Mouse (Mus musculus) adrenal gland, postnatal 36 days (tissue): ENCODE data around the gene Capn13. TPM values are rescaled to one million over a fixed set of nuclear protein-coding genes. Genes with fewer than 3 reads are reported as not detected.
A peak's percentile ranks its signal among the peaks of the same experiment; 100 is the strongest.

Experiments
- DNase-seq, 2 experiments: peaks; one replicate each; pipeline ENCODE4 v3.0.0; 2021; ENCODE audit warnings: mixed read lengths in 1 of 2
- long read RNA-seq, 2 experiments: library from polyadenylated mRNA; stranded (forward); transcript quantifications; one replicate each; pipeline ENCODE4 v2.0.0; 2021; ENCODE audit warnings: borderline sequencing depth in 2 of 2
- total RNA-seq, 2 experiments: library from RNA; stranded (reverse); gene quantifications; 2 replicates each; pipeline ENCODE4 v1.2.3; 2021

Gene Capn13
- total RNA-seq, result not detected
- long read RNA-seq, experiment 1, result 0 reads
- long read RNA-seq, experiment 2, result 0 reads

DNA sequence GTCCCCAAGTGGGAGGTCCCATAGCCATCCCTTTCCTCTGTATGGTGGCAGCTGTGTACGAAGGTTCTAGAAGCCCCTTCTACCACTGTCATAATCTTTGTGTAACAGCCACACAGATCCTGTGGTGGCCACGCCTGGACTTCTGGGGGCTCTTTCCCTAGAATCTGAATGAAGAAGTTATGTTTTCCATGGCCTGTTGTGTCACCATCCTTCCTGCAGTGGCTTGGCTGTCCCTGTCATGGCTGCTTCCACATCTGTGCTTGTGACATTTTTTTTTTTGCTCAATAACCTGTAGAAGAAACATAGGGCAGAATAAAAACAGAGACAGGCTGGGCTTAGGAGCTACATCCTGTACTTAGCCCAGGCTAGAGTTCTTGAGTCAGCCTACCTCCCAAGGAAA, at the start of gene Capn13:
TSS of gene Capn13 (minus strand) at position 5 of the 400 bp plus-strand sequence.
- DNase-seq, result no peak

DNA sequence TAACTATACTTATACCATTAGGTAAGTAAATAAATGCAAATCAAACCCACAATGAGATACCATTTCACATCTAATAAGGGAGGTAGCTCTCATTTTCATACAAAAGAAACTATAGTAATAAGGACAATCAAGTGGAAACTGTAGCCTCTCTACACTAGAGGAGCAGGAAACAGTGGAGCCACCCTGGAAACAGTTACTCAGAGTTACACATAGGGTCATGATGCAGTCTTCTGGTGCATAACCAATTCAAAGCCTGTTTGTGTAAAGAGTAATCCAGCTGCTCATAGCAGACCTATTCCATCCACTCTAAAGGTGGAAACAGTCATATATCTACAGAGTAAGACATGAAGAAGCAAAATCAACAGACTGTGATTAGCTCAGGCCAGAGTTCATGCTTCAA, 48.4 kb upstream of the Capn13 start:
- DNase-seq, result no peak

DNA sequence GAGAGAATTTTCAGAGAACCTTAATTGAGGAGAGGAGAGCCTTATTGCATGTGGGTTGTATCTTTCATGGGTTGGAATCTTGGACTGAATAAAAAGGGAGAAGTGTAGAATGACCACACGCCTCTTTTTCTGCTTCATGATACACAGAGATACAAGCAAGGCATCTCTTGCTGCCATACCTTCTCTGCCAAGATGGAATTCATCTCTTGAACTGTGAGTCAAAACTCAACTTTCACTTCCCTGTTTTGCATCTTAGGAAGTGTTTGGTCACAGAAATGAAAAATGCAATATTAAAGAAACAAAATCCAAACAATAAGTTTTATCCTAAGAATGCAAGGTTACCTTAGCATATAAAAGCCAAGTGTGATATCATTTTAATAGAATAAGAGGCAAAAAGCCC, 40.1 kb upstream of the Capn13 start:
- DNase-seq, result no peak

DNA sequence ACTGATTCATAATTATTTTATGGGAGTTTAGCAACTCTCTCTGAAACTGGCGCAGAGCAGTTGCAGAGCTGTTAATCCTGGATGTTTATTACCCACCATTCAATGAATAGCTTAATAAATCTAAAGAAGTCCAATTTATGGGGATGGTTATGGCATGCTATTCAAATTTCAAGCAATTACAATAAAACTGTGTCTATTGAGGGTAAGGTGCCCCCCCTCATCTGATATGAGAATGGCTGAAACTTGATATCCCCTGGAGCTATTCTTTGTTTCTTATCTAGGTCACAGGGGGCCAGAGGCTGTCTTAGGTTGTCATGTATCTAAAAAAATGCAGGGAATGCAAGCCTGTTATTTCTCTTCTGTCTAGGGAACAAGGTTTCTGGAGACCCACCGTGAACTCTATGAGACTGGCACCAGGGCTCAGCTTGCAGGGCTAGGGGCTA, 31.9 kb upstream of the Capn13 start:
- DNase-seq, result no peak

DNA sequence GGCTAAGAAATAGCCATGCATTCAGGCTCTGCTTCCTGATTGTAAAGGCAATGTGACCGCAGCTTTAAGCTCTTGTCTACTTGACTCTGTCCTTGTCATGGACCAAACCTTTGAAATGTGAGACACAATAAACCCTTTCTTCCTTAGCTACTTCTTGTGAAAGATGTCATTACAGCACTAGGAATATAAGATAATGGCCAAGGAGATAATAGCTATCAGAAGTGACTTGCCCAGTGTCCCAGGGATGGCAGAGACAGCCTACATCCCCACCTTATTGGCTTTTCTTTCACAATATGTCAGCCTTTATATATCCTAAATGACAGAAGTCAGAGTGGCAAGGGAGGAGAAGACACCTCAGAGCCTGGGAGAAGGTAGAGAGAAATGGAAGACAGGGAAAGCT, 31.4 kb upstream of the Capn13 start:
- DNase-seq, result no peak

DNA sequence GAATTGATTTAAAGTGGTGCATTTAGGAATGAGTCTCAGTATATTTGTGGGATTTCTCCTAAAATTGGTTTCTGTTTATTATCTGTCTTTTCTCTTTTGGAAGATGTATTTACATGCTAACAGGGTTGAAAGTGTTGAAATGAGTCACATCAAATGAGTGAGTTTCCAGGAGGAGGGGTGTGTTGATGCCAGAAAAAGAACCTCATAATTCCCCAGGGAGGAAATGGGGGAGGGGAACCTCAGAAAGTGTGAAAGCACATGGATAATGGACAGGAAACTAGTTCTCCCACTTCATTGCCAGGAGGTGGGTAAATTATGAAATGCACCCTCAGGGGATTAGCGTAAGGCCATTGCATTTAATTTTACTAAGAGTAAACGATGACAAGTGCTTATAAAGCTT, 16.7 kb upstream of the Capn13 start:
- DNase-seq, result peak in 1 of 2 experiments; percentile 5

DNA sequence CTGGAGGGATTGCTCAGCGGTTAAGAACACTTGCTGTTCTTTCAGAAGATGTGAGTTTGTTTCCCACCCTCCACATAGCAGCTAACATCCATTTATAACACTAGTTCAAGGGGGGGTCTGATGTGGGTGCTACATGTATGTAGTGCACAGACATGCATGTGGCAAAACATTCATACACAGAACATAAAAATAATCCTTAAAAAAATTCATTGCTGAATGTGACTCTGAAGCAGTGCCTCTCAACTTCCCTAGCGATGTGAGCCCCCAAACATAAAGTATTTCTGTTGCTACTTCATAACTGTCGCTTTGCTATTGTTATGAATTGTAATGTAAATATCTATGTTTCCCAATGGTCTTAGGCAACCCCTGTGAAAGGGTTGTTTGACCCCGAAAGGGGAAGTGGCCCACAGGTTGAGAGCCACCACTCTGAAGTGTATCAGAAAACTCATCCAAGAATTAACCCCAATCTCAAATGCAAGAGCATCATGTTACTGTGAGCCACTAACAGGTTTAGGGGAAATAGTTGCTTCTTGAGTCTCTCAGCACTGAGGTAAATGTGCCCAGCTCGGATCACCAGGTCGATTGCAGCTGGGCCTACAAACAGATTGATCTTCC, 15.6 kb upstream of the Capn13 start:
- no peak for DNase-seq

DNA sequence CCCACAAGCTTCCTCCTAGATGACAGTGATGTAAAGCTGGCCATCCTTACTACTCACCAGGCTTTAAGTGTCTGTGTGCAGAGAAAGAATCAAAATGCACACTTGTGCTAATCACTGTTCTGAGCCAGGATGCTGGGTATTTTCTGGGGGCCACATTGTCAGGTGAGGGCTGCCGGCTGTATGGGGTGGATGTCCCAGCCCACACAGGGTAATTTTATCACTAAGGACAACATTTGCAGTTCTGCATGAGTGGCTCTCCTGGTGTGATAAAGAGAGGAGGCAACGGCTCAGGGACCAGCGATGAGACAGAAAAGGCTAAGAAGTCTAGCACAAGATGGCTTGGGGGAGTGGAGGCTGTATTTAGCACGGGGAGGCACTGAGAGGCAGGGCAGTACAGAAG, 11.2 kb upstream of the Capn13 start:
- DNase-seq, result no peak

DNA sequence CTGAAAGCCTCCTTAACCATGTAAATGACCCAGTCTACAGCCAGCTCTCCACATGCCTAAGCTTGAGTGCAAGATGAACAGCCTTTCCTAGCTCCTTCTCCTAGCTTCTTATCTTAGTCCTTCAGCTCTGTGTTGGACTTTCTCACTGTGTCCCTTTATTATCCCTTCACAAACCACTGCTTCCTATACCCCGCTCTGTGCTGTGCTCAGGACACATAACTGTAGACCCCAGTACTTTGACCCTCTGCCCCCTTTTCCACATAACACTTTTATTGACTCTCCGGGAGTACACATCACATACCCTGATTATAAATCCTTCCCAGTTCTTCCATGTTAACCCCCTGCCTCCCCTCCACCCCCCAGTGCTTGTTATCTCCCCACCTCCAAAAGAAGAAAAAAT, 606 bp upstream of the Capn13 start:
- no peak for DNase-seq

DNA sequence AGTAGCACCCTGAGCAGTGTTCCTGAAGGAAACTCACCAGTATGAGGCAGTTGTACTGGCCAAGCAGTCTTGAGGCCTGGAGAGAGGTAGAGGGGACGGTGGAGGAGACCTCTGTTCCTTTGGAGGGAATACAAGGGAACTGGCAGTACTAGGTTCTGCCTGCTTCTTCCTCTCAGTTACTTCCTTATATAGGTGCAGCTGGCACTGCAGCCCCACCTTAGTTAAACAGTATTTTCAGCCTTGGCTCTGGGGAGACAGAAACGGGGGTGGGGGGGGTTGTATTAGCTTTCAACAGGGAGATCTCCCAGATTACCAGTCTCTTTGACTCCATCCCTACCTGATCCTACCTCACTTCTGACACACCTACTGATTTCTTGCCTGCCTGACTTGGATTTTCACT, 1.5 kb downstream of the Capn13 start:
- DNase-seq, result no peak

DNA sequence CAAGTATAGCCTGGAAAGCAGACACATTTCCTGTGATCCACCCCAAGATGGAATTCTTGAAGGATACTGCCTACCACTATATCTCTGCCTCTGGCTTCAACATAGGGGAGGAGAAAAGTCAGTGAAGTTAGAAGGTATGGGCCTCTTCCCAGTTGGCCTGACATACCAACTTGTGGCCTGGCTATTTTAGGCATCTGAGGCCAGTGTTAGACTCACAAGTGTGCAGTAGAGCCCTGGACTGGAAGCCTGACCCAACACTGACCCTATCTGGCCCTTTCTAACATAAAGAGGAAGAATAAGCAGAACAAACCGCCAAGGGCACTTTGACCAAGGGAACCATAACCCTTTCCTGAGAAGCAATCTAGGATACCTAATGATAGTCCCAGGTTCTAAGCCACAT, 7.3 kb downstream of the Capn13 start:
- DNase-seq, result no peak

DNA sequence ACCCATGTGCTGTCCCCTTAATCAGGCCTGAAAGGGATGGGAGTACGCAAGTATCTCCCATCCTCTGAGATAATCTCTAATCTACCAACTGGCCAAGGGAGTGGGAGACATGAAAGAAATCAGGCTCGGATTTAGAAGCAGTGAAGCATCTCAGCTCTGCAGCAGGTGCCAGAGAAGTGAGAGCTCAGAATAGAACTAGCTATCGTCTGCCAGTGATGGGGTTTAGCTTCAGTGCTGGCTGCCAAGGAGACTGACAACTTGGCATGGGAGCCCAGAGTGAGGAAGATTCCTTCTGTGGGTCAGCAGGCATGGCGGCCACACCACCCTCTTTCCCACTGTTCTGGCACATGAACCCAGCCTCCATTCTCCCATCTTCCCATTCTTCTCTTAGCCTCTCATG, 8.9 kb downstream of the Capn13 start:
- no peak for DNase-seq

DNA sequence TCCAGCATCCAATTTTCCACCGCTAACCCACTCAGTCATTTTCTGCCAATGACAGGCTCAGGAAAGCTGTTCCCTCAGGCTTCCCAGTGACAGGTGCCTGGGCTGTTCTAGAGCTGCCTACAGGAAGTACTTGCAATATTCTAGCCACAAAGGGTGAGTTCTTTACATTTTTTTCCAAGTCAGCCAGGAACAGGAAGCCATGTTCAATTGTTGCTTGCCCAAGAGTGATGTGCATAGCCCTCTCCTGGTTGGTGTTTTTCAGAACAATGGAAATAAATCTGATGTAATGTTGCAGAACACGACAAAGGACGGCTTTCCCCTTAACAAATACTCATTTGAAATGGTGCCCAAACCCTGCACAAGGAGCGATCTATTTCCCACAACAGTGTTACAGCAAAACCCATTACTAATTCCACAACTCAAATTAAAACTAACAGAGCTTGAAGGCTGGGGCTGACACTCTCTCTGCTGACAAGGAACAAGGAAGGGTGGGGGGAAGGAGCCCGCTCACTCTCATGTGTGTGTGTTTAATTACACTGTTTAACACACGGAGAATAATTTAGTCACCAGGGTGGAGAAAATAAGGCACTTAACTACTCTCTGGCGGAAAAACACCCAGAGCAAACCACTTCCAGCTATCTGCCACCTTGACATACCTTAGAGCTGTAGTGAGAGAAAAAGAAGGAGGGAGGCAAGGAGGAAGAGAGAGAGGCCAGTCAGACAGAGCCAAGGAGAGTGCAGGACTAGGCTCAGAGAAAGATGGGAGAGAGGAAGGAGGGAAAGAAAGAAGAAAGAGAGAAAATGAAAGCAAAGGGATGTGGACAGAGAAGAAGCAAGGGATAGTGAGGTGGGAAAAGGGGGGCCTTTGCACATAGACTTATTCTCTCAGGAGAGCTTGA, 10.2 kb downstream of the Capn13 start:
- DNase-seq, result no peak

DNA sequence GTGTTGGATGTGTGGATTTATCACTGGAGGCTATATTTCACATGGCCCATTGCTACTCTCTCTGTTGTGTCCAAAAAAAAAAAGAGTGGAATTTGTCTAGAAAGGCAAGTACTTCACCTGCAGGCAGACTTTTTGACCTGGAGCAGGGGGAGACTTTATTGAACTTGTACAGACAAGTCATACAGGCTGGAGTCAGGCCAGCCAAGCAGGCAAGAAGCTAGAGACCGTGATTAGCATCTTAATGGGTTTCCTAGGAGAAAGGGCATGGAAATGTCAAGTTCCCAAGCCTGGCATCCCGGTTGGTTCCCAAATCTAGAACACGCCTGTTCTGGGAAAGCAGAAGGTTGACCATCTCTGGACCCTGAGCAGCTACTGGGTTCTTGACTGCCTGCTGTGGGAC, 11.3 kb downstream of the Capn13 start:
- no peak for DNase-seq

DNA sequence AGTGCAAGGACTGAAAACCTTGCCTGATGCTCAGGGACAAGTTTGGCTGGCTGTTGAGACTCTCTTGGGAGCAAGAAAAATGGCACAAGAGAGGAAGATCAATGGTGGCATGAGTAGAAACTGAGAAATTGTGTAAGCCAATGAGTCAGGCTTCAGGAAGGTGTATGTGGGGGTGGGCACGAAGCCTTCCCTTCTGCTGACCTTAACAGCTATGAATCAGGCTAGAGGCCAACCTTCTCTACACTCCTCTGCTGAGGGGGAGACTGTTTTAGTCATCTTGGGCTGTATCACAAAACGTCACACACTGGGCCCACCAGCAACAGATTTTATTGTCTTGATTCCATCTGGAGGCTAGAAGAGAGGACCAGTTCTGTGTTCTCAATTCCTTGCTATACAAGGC, 14.1 kb downstream of the Capn13 start:
- DNase-seq, result peak; percentile 6 to 21

DNA sequence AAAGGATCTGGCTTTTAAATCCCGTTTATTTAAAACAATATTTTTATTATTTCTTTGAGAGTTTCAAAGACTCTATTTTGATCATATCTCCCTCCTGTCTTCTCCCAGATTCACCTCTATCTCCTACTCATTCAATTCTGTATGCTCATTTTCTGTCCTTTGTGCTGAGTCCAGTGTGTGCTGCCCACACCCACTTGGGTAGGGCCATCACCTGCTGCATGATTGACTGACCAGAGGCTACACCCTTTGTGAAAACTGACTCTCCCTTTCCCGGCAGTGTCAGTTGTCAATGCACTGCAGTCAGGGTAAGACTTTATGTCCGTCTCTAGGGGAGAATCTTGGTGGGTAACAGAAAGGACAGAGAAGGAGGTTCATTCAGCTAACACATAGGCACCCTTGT, 14.7 kb downstream of the Capn13 start:
- no peak for DNase-seq

DNA sequence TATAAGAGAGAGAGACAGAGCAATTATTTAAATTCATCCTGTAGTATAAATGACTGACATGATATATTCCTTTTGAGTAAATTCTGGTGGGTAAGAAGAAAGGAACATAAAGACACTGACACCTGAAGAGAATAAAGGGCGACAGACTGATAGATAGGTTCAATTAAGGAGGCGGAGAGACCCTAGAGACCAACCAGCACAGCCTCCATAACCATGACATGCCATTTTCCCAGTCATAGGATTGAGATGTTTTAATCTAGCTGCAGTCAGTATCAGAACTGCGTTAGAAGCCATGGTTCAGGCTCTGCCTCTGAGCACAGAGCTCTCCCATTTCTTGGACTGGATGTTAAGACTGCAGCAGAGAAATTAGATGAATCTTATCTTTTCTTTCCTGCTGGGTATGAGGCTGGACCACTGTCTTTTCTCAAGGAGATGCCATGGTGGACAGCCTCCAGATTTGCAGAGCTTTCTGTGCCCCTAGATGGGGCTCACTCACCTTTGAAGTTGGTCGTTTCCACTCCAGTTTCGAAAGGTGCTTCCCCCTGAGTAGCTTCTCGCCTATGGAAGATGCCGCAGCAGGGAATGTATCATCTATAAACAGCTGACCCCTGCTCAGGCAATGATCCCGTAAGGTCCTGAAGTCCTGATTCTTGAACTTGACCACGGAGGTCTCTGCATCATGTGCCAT, 18.2 kb downstream of the Capn13 start:
- no peak for DNase-seq

DNA sequence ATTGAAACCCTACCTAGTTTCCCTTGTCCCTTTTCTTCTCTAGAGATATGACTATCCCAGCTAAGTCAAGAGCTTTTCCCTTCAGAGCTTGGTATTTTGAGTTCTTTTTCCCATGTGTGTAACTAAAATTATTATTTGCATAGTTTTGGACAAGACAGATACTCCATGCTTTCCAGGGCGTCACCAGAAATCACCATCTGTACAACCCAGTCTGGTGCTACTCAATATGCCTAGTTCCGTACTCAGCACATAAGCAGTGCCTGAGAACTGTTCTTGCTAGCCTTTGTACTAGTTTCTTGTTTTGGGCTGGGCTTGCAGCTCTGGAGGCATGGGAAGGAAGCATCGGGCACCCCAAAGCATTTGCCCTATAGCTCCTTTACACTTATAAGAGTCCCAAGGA, 19.0 kb downstream of the Capn13 start:
- no peak for DNase-seq

DNA sequence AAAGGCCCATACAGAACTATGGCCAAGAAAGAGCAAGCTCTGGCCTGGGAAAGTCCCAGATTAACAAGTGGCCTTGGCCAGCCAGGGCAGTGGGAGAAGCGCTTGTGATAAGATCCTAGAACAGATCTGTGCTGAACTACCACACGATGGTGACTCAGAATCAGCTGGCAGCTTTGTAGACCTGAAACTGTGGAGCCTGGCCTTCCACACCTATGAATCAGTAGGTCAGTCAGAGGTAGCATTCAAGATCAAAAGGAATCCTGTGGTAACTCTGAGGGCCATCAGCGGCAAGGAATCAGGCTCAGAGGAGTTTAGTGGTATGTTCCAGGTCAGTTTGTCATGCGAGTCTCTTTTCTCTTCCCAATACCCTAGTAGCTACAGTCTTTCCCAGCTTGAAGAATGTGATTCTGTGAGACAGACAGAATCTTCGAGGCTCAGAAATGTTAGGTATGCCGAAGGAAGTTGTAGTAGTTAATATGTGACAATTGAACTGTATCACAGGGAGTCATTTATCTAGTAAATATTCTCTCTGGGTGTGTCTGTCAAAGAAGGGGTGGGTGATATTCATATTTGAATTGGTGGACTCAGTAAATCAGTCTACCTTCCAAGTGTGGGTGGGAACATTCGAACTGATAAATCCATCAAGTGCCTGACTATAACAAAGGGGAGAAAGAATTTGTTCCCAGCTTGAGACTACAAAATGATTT, 22.7 kb downstream of the Capn13 start:
- DNase-seq, result peak; percentile 77 to 78

DNA sequence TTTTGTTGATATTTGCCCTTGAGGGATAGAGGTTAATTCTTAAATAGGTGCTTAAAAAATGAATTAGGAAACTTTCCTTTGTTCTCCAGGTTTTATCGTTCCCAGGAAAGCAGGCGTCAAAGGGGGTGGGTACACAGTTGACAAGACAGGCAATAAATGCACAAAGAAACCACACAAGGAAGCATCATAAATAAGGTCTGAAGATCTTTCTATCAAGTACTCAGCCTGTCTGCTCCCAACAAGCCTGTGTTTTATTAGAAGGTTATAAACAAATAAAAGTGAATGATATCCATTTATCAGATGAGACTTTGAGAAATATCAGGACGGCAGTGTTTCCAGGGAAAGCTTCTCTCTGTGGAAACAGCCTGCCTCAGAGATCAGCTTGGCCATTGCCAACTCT, 33.3 kb downstream of the Capn13 start:
- DNase-seq, result no peak

DNA sequence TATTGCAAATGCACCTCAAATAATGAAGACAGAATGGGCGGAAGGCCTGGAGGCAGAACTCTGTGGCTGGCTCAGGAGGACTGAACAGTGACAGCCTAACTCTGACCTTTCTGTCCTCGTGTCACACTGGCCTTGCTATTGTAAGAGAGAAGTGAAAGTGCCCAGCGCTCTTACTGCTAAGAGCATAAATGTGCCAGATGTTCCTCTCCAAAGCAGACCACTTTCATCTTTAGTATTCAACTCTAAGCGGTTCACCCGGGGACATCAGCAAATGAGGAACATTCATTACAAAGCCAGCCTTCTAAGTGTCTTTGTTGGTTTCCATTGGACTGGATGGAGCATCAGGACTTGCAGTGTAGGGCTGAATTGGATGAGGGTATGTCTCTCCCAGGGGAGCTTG, 39.6 kb downstream of the Capn13 start:
- no peak for DNase-seq

DNA sequence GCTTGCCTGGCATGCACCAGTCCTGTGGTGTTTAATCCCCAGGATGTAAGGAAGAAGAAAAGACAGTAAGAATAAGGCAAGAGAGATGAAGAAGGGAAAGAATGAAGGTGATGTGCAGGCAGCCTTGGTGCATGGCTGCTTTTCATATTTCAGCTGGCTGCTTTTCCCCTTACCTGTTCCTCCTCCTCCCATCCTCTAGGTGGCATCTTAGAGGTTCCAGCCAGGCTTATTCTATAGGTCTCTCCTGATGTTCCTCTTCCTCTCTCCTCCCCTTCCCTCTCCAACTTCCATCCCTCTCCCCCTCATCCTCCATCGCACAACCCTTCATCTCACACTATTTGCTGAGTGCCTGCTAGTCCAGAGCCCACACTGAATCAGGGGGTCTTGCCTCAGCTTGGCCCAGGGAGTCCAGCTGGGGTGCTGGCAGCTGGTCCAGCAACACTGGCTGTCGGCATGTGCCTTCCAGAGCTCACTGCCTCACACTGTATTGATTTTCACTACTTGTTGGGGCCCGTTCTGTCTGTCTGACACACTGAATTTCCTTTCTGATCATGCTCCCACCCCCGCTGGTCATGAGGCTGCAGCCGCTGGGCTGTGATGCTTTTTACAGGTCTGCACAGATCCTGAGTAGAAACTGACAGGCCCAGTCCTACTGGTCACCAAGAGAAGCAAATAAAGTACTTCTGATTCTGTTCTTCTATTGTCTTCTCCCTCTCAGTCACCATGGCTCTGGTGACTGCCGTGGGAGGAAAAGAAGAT, 56.9 kb downstream of the Capn13 start:
- no peak for DNase-seq
